Mouse (Mus musculus): ENCODE measurements around the gene Syf2.

The Syf2 gene

GRCm38 (mm10) chr4:134968605-134968976 lies 37.9 kb downstream of the Syf2 start:
- no peak for DNase-seq (ENCODE audit: low spot score in 2 of 2)

DNA sequence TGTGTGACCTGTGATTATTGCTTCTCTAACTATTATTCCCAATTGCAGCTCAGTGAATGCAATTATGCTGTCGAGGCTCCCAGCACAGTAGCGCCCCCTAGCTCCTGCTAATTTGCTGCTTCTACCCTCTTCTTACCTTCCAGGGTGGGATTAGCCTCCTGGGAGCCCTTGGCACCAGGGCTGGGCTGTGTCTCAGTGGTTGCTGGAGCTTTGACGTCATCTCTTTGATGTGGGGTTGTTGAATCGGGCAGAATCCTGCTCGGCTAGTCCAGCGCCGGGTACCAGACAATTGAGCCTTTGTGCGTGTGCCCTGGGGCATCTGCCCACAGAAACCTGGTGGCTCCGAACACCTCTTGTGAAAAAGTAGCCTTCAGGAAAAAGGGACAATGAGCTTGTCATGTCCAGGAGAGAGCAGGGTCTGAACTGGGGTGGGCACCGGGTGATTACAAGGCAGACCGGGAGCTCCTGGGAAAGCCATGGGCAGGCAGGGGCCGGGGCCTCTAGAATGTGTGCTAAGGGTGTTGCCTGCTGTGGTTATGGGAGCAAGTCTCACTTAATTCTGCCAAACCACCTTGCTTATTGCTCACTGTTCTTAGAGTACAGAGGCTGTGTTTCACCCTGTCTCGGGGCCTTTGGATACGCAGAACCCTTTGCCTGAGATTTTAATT lies 44.7 kb downstream of the Syf2 start:
- DNase-seq (ENCODE audit: low spot score in 2 of 2): peak in 1 of 2 experiments; percentile 11

GRCm38 (mm10) chr4:134975929-134976308 lies 45.2 kb downstream of the Syf2 start:
- no peak for DNase-seq (ENCODE audit: low spot score in 2 of 2)

DNA sequence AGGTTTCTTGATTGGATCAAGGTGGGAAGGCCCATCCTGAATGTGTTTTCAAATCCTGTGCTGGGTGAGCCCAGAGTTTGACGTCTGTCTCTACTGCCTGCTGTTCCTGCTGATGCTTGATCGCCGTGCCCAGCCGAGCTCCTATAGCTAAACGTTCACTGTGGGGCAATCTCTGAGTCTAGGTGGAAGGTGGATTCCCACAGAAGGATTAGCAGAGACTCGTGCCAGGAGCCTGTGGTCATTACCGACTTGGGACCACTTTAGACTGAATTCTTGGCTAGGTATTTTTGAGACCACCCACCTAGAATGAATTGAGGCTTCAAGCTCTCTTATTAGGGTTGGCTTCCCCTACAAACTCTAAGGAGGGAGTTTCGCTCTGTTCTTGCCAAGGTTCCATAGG lies 48.2 kb downstream of the Syf2 start:
- no peak for DNase-seq (ENCODE audit: low spot score in 2 of 2)

DNA sequence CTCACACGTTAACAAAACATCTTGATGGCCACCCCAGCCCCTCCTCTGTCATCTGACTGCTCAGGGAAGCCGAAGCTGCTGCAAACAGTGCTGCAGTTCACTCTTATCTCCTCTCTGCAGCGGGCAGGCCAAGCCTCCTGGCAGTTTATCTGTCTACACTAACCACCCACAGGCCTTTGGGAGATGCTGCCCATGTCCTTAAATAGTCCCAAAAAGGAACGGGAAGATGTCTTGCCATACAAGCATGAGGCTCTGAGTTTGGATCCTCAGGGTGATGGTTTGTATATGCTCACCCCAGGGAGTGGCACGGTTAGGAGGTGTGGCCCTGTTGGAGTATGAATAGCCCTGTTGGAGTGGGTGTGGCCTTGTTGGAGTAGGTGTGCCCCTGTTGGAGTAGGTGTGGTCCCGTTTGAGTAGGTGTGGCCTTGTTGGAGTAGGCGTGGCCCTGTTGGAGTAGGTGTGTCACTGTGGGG lies 51.3 kb downstream of the Syf2 start:
- DNase-seq (ENCODE audit: low spot score in 2 of 2): no peak

DNA sequence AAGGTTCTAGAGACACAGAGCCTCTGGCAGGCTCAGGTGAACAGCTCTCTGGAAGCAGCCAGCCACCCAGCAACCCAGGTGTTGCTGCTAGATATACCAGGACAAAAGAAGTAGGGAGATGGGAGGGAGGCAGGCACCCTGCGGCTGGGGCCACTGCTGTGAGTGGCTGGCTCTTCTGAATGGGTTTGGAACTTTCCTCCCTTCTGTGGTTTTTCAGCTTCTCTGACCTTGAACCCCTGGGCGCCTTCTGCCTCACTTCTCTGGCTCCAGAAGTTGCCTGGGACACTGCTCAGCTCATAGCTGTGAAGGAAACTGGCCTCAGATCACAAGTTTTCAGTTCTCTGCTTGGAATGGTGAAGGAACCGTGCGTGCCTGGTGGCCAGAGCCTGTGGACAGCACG lies 52.4 kb downstream of the Syf2 start:
- no peak for DNase-seq (ENCODE audit: low spot score in 2 of 2)

- DNase-seq (ENCODE audit: low spot score in 2 of 2): no peak
Observed at GRCm38 (mm10) chr4:134984555-134984954, 53.9 kb downstream of the Syf2 start.

- no peak for DNase-seq (ENCODE audit: low spot score in 2 of 2)
Observed at GRCm38 (mm10) chr4:134985626-134986335, 55.1 kb downstream of the Syf2 start.

DNA sequence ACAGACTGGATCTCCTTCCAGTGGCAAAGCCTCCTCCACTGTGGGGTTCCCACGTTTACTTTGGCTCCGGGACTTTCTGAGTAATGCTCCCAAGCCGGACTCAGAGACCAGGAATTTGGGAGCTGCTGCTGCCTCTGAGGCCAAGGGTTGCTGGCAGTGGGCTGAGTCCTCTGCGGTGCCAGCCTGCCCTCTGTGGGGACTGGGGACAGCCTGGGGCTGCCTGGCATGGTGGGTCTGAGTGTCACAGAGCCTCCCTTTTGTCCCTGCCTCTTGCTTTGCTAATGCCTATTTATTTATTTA lies 55.6 kb downstream of the Syf2 start:
- no peak for DNase-seq (ENCODE audit: low spot score in 2 of 2)

- DNase-seq (ENCODE audit: low spot score in 2 of 2): no peak
Observed at GRCm38 (mm10) chr4:134986963-134987362, 56.3 kb downstream of the Syf2 start.

All from urinary bladder, adult 18-20 months (tissue).